Mouse (Mus musculus) hindbrain, embryonic 13.5 days (tissue): ENCODE data around the gene Gls. TPM values are rescaled to one million over a fixed set of nuclear protein-coding genes. Genes with fewer than 3 reads are reported as not detected.

Experiments used
- ATAC-seq: fragments of 200-750 bp; cut with Nextera tagmentation; 2 replicates; pipeline ENCODE4 v1.8.0; 2017; ENCODE audit warnings: moderate TSS enrichment; ENCODE audit not compliant: low FRiP score
- H3K27ac ChIP-seq: fragments of 300-500 bp; sonication (generic); 2 replicates; pipeline ENCODE4 v1.5.1; 2015; ENCODE audit warnings: inconsistent platforms, mild to moderate bottlenecking, moderate library complexity
- H3K27me3 ChIP-seq: fragments of 300-500 bp; sonication (generic); 2 replicates; pipeline ENCODE4 v1.6.1; 2015; ENCODE audit warnings: mild to moderate bottlenecking, inconsistent platforms
- H3K36me3 ChIP-seq: fragments of 300-500 bp; sonication (generic); 2 replicates; pipeline ENCODE4 v1.6.1; 2015; ENCODE audit warnings: mild to moderate bottlenecking, inconsistent platforms
- H3K4me1 ChIP-seq: fragments of 300-500 bp; sonication (generic); replicated peaks from 2 replicates; pipeline ENCODE4 v1.6.1; 2015; ENCODE audit warnings: inconsistent platforms
- H3K4me2 ChIP-seq: fragments of 300-500 bp; sonication (generic); 2 replicates; pipeline ENCODE4 v1.6.1; 2015; ENCODE audit warnings: inconsistent platforms, mild to moderate bottlenecking, moderate library complexity
- H3K4me3 ChIP-seq: fragments of 300-500 bp; sonication (generic); 2 replicates; pipeline ENCODE4 v1.5.1; 2015; ENCODE audit warnings: mild to moderate bottlenecking, inconsistent platforms
- H3K9ac ChIP-seq: fragments of 300-500 bp; sonication (generic); 2 replicates; pipeline ENCODE4 v1.6.1; 2015; ENCODE audit warnings: mild to moderate bottlenecking, inconsistent platforms
- H3K9me3 ChIP-seq: fragments of 300-500 bp; sonication (generic); 2 replicates; pipeline ENCODE4 v1.6.1; 2016; ENCODE audit warnings: inconsistent platforms
- whole genome bisulfite sequencing: fragments of 180-500 bp; shearing (Covaris S2); methylation state at CpG from one replicate; pipeline ENCODE4 v1.1.7; 2015; 5-methylcytosine and 5-hydroxymethylcytosine counted together
- polyA plus RNA-seq: library from polyadenylated mRNA; unstranded; fragments of >200 nt; fragmentation: Nextera tagmentation; extraction: Ambion mirVana; gene quantifications from 2 replicates; pipeline ENCODE4 v1.2.1, GENCODE M21; 2015

Gene Gls
- polyA plus RNA-seq, 1 experiment from 2014 or later, result 29.0 TPM

DNA sequence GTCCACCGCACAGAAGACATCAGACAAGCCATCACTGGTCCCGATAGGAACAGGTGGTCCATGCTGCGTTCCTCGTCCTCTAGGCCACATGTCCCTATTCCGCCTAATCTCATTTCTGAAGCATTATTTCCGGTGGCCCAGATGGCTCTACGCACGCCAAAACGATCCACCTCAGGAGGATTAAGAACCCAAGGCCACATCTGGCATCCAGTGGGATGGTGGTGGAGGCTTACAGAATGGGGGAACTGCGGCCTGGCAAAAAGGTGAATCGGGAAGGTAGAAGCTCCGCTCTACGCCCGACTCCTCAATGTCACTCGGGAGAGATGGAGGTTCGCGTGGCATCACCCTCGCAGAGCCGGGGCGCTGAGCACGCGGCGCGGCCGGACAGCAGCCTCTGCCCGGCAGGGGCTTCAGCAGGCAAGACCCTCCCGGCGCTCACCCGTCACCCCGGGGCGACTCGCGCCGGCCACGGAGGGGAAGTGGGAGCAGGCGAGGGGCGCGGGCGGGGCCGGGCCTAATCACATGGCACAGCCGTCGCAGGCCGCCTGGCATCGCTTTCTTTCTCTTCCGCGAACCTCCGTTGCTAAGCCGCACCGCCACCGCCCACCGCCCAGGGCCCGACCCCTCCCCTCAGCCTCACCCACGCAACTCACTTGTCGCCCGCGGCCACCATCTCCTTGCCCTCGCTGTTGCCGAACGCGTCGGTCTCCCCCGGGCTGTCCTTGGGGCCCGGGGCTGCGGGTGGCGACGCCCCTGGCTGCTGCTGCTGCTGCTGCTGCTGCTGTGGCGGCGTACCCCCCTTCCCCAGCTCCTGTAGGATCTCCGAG is 880 bp downstream of the Gls start:
- Histone ChIP-seq H3K36me3 (no peaks in the 10 kb centered on the region), H3K4me2 (peak overlapping the region; percentile 69), H3K27me3 (0 out of 2 replicates have a peak, but pooled peaks cover 3% of the 10 kb centered on the region), H3K4me1 (peaks cover 15% of the 10 kb centered on the region), H3K4me3 (peak overlapping the region; percentile 96), H3K9ac (peak overlapping the region; percentile 96), H3K9me3 (no peaks in the 10 kb centered on the region), H3K27ac (peak overlapping the region; percentile 98)
- WGBS, result under 1% methylated on average over 47 of the region's 69 CpGs
- peak; percentile 66 for ATAC-seq

DNA sequence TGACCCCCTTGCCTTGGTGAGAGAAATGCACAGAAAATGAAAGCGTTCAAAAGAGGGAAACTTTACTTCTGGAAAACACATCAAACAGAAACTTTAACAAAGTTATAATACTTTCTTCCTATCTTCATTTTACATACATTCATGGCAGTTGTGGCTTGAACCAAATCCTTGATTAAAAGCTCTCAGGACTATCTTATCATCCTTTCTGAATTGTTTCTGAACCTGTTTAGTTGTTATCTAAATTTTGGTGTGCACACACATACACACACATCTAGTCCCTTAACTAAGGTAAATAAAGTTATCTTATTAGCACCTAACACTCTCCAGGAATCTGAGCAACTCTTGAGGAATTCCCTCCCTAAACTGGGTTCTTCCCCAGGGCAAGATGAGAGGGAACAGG is 2.6 kb downstream of the Gls start:
- H3K27ac ChIP-seq, result no peak overlapping the region
- 0 out of 2 replicates have a peak, but pooled peaks cover 2% of the 10 kb centered on the region for H3K27me3 ChIP-seq
- no peaks in the 10 kb centered on the region for H3K9me3 ChIP-seq
- no peak for ATAC-seq
- no peak overlapping the region for H3K4me3 ChIP-seq
- no peaks in the 10 kb centered on the region for H3K36me3 ChIP-seq
- H3K4me2 ChIP-seq, result peak overlapping the region; percentile 69
- peaks cover 15% of the 10 kb centered on the region for H3K4me1 ChIP-seq
- H3K9ac ChIP-seq, result no peak overlapping the region
- WGBS, result 81% methylated on average over 1 of the region's 1 CpGs

DNA sequence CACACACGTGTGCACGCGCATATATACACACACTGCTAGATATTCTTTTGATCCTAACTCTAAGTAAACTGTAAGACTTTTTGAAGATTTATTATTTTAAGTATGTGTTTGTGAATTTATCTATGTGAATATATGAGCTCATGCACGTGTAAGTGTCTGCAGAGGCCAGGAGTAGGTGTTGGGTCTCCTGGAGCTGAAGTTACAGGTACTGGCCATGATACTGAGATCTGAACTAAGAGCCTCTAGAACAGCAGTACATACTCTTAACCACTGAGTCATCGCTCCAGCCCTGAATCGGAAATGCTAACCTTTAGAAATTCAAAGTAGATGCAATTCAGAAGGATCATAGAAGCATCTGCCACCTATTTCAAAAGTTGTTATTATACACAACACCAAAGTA is 4.9 kb downstream of the Gls start:
- Histone ChIP-seq H3K36me3 (no peaks in the 10 kb centered on the region), H3K9me3 (no peaks in the 10 kb centered on the region), H3K27ac (no peak overlapping the region), H3K4me1 (peaks cover 15% of the 10 kb centered on the region), H3K9ac (no peak overlapping the region), H3K4me2 (no peak overlapping the region), H3K4me3 (no peak overlapping the region), H3K27me3 (no peaks in the 10 kb centered on the region)
- no peak for ATAC-seq
- WGBS, result 93% methylated on average over 6 of the region's 6 CpGs

DNA sequence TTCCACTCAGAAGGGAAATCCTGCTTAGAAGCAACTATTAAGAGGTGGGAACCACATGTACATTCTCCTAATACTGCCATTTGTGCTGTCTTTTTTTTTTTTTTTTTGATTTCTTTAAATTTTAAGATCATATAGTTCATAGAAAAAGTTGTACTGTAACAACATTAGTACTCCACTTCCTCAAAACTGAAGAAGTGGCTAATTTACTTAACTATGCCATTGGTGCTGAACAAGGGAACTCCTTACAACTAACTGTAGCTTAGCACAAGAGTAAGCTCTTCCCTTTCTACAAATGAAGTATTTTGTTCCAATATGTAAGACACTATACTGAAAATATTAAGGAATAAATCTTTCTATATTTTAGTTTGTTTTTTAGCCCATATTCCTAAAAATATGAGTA is 6.6 kb downstream of the Gls start:
- Histone ChIP-seq H3K9ac (no peak overlapping the region), H3K4me3 (no peak overlapping the region), H3K36me3 (no peaks in the 10 kb centered on the region)

DNA sequence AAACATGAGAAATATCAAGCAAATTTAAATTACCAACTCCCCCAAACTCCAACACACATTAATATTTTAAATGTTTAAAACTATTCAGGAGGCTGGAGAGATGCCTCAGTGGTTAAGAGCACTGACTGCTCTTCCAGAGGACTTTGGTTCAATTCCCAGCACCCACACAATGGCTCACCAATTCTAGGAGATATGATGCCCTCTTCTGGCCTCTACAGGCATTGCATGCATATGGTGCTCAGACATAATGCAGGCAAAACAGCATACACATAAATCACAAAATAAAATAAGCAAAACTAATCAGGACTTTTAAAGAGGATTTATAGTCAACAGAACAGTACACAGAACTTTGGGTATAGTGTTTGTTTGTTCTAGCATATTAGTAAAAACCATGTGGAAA is 16.3 kb downstream of the Gls start:
- H3K36me3 ChIP-seq, result peaks cover 3% of the 10 kb centered on the region; the same call in 1 of the 2 replicates
- ATAC-seq, result no peak
- no peaks in the 10 kb centered on the region for H3K27me3 ChIP-seq
- H3K9ac ChIP-seq, result no peak overlapping the region
- H3K27ac ChIP-seq, result no peak overlapping the region
- no peaks in the 10 kb centered on the region for H3K9me3 ChIP-seq
- H3K4me3 ChIP-seq, result no peak overlapping the region
- no peaks in the 10 kb centered on the region for H3K4me1 ChIP-seq
- H3K4me2 ChIP-seq, result no peak overlapping the region

More for the DNA sequence above, 6.6 kb downstream of the Gls start:
- Histone ChIP-seq H3K27me3 (no peaks in the 10 kb centered on the region), H3K4me1 (peaks cover 14% of the 10 kb centered on the region), H3K4me2 (no peak overlapping the region), H3K9me3 (no peaks in the 10 kb centered on the region), H3K27ac (no peak overlapping the region)
- ATAC-seq, result no peak

DNA sequence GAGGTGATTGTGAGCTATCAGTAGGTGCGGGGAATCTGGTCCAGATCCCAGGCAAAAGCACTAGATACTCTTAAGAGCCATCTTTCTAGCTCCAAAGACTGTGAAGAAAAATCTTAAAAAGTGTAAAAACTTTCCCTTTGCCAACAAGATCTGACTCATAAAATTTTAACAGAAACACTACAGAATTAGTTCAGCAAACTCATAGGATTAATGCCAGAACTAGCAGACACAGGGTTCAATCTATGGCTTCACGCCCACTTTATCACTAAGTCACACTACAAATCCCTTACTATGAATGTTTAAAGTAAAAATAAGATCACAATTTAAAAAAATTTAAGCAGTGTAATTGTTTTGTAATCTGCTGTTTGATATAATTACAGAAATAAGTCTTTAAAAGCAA is 50.0 kb downstream of the Gls start:
- no peak overlapping the region for H3K9ac ChIP-seq
- ATAC-seq, result no peak
- no peak overlapping the region for H3K27ac ChIP-seq
- H3K36me3 ChIP-seq, result no peaks in the 10 kb centered on the region
- no peaks in the 10 kb centered on the region for H3K4me1 ChIP-seq
- H3K4me2 ChIP-seq, result no peak overlapping the region
- 97% methylated on average over 2 of the region's 2 CpGs for whole genome bisulfite sequencing
- no peak overlapping the region for H3K4me3 ChIP-seq
- H3K9me3 ChIP-seq, result no peaks in the 10 kb centered on the region
- no peaks in the 10 kb centered on the region for H3K27me3 ChIP-seq

DNA sequence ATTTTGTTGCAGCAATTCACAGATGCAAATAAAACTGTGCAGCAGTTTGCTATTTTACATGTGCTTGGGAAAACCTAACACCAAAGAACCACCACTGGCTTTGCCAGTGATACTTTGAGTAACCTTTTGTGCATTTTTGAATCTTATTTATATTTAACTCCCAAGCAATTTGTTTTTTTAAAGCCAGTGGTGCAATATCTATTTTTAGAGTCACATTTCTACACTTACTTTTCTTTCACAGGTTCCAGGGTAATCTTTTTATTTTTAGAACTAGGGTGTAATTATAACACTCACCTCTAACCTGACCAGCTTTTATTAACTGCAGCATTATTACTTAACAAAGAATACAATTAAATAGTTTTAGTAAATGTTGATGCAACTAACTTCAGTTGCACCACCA is 51.0 kb downstream of the Gls start:
- Histone ChIP-seq H3K4me1 (no peaks in the 10 kb centered on the region), H3K27ac (no peak overlapping the region), H3K9me3 (no peaks in the 10 kb centered on the region), H3K4me2 (no peak overlapping the region), H3K4me3 (no peak overlapping the region), H3K27me3 (no peaks in the 10 kb centered on the region), H3K36me3 (no peaks in the 10 kb centered on the region), H3K9ac (no peak overlapping the region)
- no peak for ATAC-seq

DNA sequence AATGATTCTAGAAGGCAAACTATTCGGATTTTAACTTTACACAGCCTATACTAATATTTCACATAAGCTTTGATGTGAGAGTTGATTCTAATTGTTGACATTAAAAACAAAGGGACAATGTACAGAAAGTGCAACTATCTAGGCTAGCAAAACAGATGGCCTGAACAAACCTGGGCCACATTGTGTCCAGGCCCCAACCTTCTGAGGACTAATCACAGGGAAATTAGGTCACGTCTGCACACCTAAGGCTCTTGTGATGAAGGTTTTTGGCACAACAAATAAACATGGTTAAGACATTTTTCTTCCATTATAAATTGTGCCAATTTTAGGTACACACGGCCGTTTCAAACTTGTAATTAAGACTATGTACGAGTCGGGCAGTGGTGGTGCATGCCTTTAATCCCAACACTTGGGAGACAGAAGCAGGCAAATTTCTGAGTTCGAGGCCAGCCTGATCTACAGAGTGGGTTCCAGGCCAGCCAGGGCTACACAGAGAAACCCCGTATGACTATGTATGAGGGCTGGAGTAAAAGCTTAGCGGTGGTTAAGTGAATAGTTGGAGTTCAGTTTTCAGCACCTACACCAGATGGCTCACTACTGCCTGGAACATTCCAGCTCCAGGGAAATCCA is 53.0 kb downstream of the Gls start:
- Histone ChIP-seq H3K9me3 (no peaks in the 10 kb centered on the region), H3K36me3 (no peaks in the 10 kb centered on the region), H3K4me2 (no peak overlapping the region), H3K27me3 (no peaks in the 10 kb centered on the region), H3K27ac (no peak overlapping the region), H3K9ac (no peak overlapping the region), H3K4me1 (no peaks in the 10 kb centered on the region; the same call in 1 of the 2 replicates), H3K4me3 (no peak overlapping the region)
- 94% methylated on average over 9 of the region's 9 CpGs for WGBS
- ATAC-seq, result no peak

DNA sequence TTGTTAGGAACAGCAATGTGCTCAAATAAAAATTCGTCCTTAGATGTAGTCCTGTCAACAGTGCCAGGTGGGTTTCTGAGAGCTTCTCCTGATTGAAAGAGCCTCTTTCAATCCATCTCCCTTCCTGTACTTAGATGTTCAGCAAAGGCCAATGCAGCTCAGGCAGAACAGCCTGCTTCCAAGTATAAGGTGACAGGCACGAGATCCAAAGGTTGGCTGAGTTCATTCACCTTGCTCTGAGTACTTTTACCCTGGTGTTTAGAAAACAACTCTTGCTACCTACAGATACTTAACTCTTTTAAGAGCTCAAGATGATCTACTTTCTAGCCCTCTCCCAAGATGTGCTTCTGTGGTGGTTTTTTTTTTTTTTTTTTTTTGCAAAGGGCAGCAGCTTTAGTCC is 56.0 kb downstream of the Gls start:
- H3K9me3 ChIP-seq, result no peaks in the 10 kb centered on the region
- no peaks in the 10 kb centered on the region; the same call in 1 of the 2 replicates for H3K4me1 ChIP-seq
- H3K4me2 ChIP-seq, result no peak overlapping the region
- H3K27me3 ChIP-seq, result no peaks in the 10 kb centered on the region
- H3K27ac ChIP-seq, result no peak overlapping the region
- H3K36me3 ChIP-seq, result no peaks in the 10 kb centered on the region
- ATAC-seq, result no peak
- H3K4me3 ChIP-seq, result no peak overlapping the region
- H3K9ac ChIP-seq, result no peak overlapping the region
- 90% methylated on average over 2 of the region's 2 CpGs for WGBS

DNA sequence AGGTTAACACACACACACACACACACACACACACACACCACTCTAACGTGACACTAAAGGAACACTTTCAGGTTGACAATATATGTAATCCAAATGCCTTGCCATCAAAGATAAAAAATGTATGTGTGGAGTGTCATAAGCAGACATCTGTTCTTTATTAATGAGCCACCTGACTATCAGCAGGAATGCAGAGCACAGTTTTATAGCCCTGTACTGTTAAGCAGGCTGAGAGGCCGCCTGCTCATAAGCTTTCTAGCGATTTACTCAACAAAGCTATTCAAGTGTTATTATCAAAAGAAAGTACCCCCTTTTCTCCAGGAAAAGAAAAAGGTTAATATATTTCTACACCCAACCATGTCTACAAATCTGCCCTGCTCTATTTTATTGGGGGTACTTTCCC is 57.0 kb downstream of the Gls start:
- Histone ChIP-seq H3K9ac (no peak overlapping the region), H3K4me3 (no peak overlapping the region), H3K27ac (no peak overlapping the region), H3K4me1 (no peaks in the 10 kb centered on the region; the same call in 1 of the 2 replicates), H3K36me3 (no peaks in the 10 kb centered on the region), H3K9me3 (no peaks in the 10 kb centered on the region), H3K4me2 (no peak overlapping the region), H3K27me3 (no peaks in the 10 kb centered on the region)
- ATAC-seq, result no peak
- WGBS, result 76% methylated on average over 3 of the region's 3 CpGs

DNA sequence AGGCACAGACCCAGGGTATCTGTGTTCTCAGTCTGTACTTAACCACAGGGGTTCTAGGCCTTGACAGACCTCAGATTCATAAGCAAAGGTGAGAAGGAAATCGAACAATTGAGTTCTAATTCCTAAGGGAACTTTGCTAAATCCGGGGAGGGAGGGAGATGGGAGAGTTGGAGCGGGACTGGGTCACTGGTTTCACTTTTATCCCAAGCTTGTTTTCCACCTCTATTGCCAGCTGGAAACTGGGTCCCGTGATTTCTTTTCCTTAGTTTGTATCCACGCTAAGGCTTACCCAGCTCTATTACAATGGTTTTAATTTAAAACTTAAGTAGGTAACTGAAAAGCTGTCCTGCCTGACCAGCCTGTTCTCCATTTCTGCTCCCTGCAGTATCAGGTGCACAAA is 57.7 kb downstream of the Gls start:
- Histone ChIP-seq H3K9ac (no peak overlapping the region), H3K4me3 (no peak overlapping the region), H3K4me1 (no peaks in the 10 kb centered on the region; the same call in 1 of the 2 replicates), H3K4me2 (no peak overlapping the region), H3K27ac (no peak overlapping the region), H3K9me3 (no peaks in the 10 kb centered on the region), H3K27me3 (no peaks in the 10 kb centered on the region), H3K36me3 (no peaks in the 10 kb centered on the region)
- no peak for ATAC-seq
- 67% methylated on average over 5 of the region's 5 CpGs for WGBS

DNA sequence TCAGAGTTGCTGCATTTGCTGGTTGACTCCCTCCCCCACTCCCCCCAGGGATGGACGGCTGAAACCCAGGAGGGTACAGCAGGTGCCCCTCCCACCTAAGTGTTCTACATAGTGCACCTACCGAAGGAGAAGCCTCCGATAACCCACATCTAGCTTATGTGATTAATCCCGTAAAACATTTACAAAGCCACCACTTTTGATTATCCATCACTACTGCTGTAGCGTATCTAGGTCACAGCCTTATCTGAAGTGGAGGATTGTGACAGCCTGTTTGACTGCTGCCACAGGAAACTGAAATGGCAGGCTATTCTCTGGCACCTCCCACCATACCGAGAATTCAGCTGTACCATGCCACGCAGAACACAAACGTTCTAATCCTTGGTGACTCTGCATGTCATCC is 61.8 kb downstream of the Gls start:
- ATAC-seq, result no peak
- 80% methylated on average over 8 of the region's 8 CpGs for WGBS

DNA sequence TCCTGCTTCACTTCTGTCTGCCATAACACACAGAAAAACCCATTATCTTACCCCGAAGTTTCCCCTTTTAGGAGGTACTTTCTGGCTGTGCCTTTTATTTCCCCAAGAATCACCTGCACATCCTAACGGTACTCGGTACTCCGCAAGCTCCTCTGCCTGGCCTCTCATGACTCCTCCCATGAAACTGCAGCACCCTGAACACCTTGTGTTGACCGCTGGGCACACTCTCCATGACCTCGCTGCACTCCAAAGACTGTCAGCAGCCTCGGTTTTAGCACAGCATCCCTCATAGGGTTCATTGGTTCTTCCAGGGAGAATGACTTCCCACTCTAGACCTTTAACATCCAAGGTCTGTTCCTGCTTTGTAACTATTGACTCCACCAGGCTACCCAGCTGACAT is 62.3 kb downstream of the Gls start:
- Histone ChIP-seq H3K9ac (no peak overlapping the region), H3K4me1 (0 out of 2 replicates have a peak, but pooled peaks cover 5% of the 10 kb centered on the region), H3K4me2 (no peak overlapping the region), H3K27ac (no peak overlapping the region), H3K27me3 (no peaks in the 10 kb centered on the region), H3K4me3 (no peak overlapping the region), H3K36me3 (0 out of 2 replicates have a peak, but pooled peaks cover 3% of the 10 kb centered on the region), H3K9me3 (no peaks in the 10 kb centered on the region)
- 76% methylated on average over 7 of the region's 7 CpGs for WGBS
- no peak for ATAC-seq

More for the DNA sequence above, 61.8 kb downstream of the Gls start:
- H3K4me1 ChIP-seq, result 0 out of 2 replicates have a peak, but pooled peaks cover 5% of the 10 kb centered on the region
- H3K36me3 ChIP-seq, result no peaks in the 10 kb centered on the region
- no peaks in the 10 kb centered on the region for H3K9me3 ChIP-seq
- H3K27me3 ChIP-seq, result no peaks in the 10 kb centered on the region
- no peak overlapping the region for H3K9ac ChIP-seq
- H3K4me2 ChIP-seq, result no peak overlapping the region
- H3K4me3 ChIP-seq, result no peak overlapping the region
- H3K27ac ChIP-seq, result no peak overlapping the region
